Mouse (Mus musculus) neural tube, embryonic 11.5 days (tissue): ENCODE results near the gene P4hb. TPM values are rescaled to one million over a fixed set of nuclear protein-coding genes. Genes with fewer than 3 reads are reported as not detected.
"Not testable (repeated sequence)": the region's sequence is repeated elsewhere in the genome, so short reads cannot be mapped to it uniquely, and the experiment has no call there.

Experiments
- ATAC-seq: fragments of 200-750 bp; cut with Nextera tagmentation; 2 replicates; pipeline ENCODE4 v1.8.0; 2017; ENCODE audit warnings: moderate number of reproducible peaks, mild to moderate bottlenecking, moderate TSS enrichment, moderate library complexity; ENCODE audit not compliant: insufficient read depth, low FRiP score, low TSS enrichment
- DNase-seq: peaks from one replicate; pipeline ENCODE4 v3.0.0-alpha.2; 2015; ENCODE audit warnings: low spot score
- H3K27ac ChIP-seq: fragments of 300-500 bp; sonication (generic); 2 replicates; pipeline ENCODE4 v1.5.1; 2014; ENCODE audit warnings: low read depth, mild to moderate bottlenecking, low read length
- H3K27me3 ChIP-seq: fragments of 300-500 bp; sonication (generic); 2 replicates; pipeline ENCODE4 v1.6.1; 2014; ENCODE audit warnings: mild to moderate bottlenecking, low read length, mixed read lengths; ENCODE audit not compliant: control insufficient read depth, insufficient read depth
- H3K36me3 ChIP-seq: fragments of 300-500 bp; sonication (generic); 2 replicates; pipeline ENCODE4 v1.6.1; 2014; ENCODE audit warnings: mild to moderate bottlenecking, low read length, moderate library complexity, mixed read lengths; ENCODE audit not compliant: control insufficient read depth, insufficient read depth
- H3K4me1 ChIP-seq: fragments of 300-500 bp; sonication (generic); 2 replicates; pipeline ENCODE4 v1.6.1; 2014; ENCODE audit warnings: low read length, mixed read lengths; ENCODE audit not compliant: control insufficient read depth, insufficient read depth
- H3K4me2 ChIP-seq: fragments of 300-500 bp; sonication (generic); 2 replicates; pipeline ENCODE4 v1.6.1; 2014; ENCODE audit warnings: low read depth, mild to moderate bottlenecking, moderate library complexity
- H3K4me3 ChIP-seq: fragments of 300-500 bp; sonication (generic); 2 replicates; pipeline ENCODE4 v1.5.1; 2014; ENCODE audit warnings: low read depth, low read length
- H3K9ac ChIP-seq: fragments of 300-500 bp; sonication (generic); 2 replicates; pipeline ENCODE4 v1.6.1; 2014; ENCODE audit warnings: mild to moderate bottlenecking, low read length
- H3K9me3 ChIP-seq: fragments of 300-500 bp; sonication (generic); 2 replicates; pipeline ENCODE4 v1.6.1; 2016; ENCODE audit warnings: low read length; ENCODE audit not compliant: control insufficient read depth
- WGBS: fragments of 180-500 bp; shearing (Covaris S2); extraction: QIAGEN DNeasy Blood & Tissue Kit; methylation state at CpG from one replicate; pipeline ENCODE4 v1.1.7; 2014; 5-methylcytosine and 5-hydroxymethylcytosine counted together
- polyA plus RNA-seq: library from polyadenylated mRNA; unstranded; fragments of >200 nt; fragmentation: Nextera tagmentation; extraction: Ambion mirVana; gene quantifications from 2 replicates; pipeline ENCODE4 v1.2.1, GENCODE M21; 2014

P4hb gene
- polyA plus RNA-seq, 1 experiment from 2014 or later = 562 TPM

DNA sequence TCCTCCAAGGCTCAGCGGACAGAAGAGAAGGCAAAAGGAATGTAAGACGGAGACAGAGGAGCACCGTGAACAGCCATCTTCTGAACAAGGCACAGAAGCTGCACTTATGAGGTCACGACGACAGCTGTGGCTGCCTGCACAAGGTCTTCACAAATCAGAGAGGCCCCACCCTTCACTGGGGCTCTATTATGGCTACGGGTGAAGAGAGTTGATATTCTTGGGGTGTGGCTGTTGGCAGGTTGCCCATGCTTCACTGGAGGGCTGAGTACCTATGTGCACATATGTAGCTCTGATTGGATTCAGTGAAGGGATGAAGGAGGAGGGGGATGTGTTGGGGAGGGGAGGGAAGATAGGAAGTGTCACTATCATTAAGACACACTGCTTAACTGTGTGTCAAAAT lies 54.5 kb downstream of the P4hb start:
- no peaks in the 10 kb centered on the region for H3K36me3 ChIP-seq
- no peaks in the 10 kb centered on the region for H3K27me3 ChIP-seq
- no peak overlapping the region; the same call in 1 of the 2 replicates for H3K9ac ChIP-seq
- ATAC-seq = no peak
- H3K9me3 ChIP-seq = no peaks in the 10 kb centered on the region
- no peak overlapping the region for H3K27ac ChIP-seq
- WGBS = 81% methylated on average over 6 of the region's 6 CpGs
- H3K4me1 ChIP-seq = peaks cover 3% of the 10 kb centered on the region; the same call in 1 of the 2 replicates
- no peak for DNase-seq
- no peak overlapping the region for H3K4me3 ChIP-seq
- no peak overlapping the region for H3K4me2 ChIP-seq

DNA sequence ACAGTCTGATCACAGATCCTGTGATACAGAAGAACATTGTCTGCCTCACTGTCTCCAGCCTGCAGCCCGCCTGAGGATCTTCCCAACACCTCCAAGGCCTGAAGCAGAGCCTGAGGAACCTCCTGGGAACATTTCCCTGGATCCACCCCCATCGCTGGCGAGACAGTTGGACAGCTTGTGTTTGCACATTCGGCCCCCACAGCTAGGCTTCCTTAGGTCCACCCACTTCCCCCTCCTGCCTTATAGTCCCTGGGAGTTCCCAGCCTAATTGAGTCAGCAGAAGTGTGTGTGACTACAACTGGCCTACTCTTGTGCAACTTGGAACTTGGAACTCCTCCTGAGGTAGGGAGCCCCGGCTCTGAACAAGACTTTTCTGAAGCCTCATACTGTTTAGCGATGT lies 55.0 kb downstream of the P4hb start:
- Histone ChIP-seq H3K4me1 (peaks cover 3% of the 10 kb centered on the region; the same call in 1 of the 2 replicates), H3K4me3 (no peak overlapping the region), H3K4me2 (no peak overlapping the region), H3K9me3 (no peaks in the 10 kb centered on the region), H3K27me3 (no peaks in the 10 kb centered on the region), H3K27ac (no peak overlapping the region), H3K36me3 (no peaks in the 10 kb centered on the region), H3K9ac (no peak overlapping the region; the same call in 1 of the 2 replicates)
- WGBS = 67% methylated on average over 6 of the region's 6 CpGs
- DNase-seq = no peak
- ATAC-seq = no peak

DNA sequence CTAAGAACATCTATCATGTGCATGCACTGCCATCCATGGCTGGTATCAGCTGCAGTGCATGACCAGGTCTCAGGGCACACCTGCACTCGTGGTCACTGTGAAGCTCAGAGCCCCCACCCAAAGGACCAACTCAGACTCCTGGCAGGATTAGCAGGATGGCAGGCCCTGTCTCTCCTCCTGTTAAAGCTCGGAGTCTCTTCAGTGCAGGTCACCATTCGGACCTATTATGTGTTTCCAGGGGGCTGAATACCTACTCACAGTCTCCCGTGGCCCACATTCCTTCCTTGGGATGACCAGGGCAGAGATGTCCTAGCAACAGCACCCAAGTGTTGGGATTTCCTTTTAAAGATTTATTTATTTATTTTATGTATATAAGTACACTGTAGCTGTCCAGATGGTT lies 55.9 kb downstream of the P4hb start:
- Histone ChIP-seq H3K4me2 (no peak overlapping the region), H3K9ac (no peak overlapping the region), H3K36me3 (no peaks in the 10 kb centered on the region), H3K4me1 (peaks cover 3% of the 10 kb centered on the region; the same call in 1 of the 2 replicates), H3K27ac (no peak overlapping the region), H3K4me3 (no peak overlapping the region), H3K27me3 (no peaks in the 10 kb centered on the region), H3K9me3 (no peaks in the 10 kb centered on the region)
- WGBS = 84% methylated on average over 4 of the region's 4 CpGs
- ATAC-seq = no peak
- DNase-seq = no peak

DNA sequence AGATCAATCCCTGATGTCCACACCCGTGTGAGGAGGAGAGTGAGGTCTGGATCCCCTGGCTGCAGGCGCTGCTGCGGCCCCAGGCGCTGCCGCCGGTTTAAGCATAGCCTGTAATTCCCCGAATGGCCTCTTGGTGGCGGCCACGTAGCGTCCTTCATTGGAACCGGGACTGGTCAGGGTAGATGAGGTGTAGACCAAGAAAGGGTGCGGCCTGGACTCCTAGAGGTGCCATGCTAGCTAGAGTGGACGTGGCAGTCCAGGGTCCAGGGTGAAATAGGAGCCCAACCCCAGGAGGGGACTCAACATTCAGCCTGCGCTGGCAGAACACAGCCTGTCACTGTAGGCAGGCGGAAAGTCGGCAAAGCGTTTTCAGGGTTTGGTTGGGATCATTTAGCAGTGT lies 57.4 kb downstream of the P4hb start:
- no peaks in the 10 kb centered on the region for H3K9me3 ChIP-seq
- H3K27me3 ChIP-seq = no peaks in the 10 kb centered on the region
- H3K36me3 ChIP-seq = no peaks in the 10 kb centered on the region
- H3K4me1 ChIP-seq = peaks cover 5% of the 10 kb centered on the region; the same call in 1 of the 2 replicates
- 17% methylated on average over 17 of the region's 17 CpGs for WGBS
- ATAC-seq (no peak), DNase-seq (peak; percentile 86)
- no peak overlapping the region for H3K27ac ChIP-seq
- no peak overlapping the region for H3K9ac ChIP-seq
- no peak overlapping the region for H3K4me3 ChIP-seq
- H3K4me2 ChIP-seq = no peak overlapping the region

- H3K36me3 ChIP-seq, DNase-seq, H3K9ac ChIP-seq, ATAC-seq, H3K27me3 ChIP-seq, H3K27ac ChIP-seq, H3K4me3 ChIP-seq, H3K4me1 ChIP-seq, H3K4me2 ChIP-seq, H3K9me3 ChIP-seq: not testable (repeated sequence)
- WGBS = 90% methylated on average over 2 of the region's 2 CpGs
These were observed 58.8 kb downstream of the P4hb start for GRCm38 (mm10) chr11:120514262-120514661.

GRCm38 (mm10) chr11:120512790-120513453 lies 60.1 kb downstream of the P4hb start:
- no peak overlapping the region for H3K9ac ChIP-seq
- no peaks in the 10 kb centered on the region for H3K9me3 ChIP-seq
- no peaks in the 10 kb centered on the region for H3K27me3 ChIP-seq
- WGBS = 25% methylated on average over 6 of the region's 6 CpGs
- no peak overlapping the region for H3K4me2 ChIP-seq
- no peak overlapping the region for H3K27ac ChIP-seq
- no peak overlapping the region for H3K4me3 ChIP-seq
- no peaks in the 10 kb centered on the region for H3K36me3 ChIP-seq
- peak; percentile 38 for DNase-seq
- ATAC-seq = no peak
- peaks cover 5% of the 10 kb centered on the region; the same call in 1 of the 2 replicates for H3K4me1 ChIP-seq

DNA sequence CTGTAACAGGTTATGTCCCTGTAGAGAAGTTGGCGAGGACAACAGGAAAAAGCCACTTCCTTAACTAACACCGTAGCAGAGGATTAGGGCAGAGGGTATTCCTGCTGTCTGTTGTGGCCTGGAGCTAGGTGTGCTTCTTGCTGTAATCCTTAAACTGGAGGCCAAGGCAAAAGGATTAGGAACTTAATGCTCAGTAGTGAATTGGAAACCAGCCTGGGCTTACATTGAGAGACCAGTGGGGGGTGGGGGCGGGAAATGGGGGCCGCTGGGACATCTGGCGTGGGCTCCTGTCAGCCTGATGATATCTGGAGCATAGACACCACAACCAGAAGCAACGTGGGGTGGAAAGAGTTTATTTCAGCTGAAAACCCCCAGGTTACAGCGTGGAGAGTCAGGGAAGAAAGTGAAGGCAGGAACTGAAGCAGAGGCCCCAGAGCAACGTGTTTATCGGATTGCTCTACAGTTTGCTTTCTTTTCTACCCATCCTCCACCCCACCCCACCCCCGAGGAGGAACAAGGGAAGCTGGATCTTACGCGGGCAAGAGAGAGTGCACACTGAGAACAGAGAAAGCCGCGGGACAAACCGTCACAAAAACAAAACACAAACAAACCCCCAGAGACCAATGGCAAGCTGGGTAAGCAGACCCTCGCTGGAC lies 62.5 kb downstream of the P4hb start:
- peak overlapping the region; percentile 42; the same call in 1 of the 2 replicates for H3K9ac ChIP-seq

More for the DNA sequence above, 62.5 kb downstream of the P4hb start:
- Histone ChIP-seq H3K9me3 (no peaks in the 10 kb centered on the region), H3K36me3 (no peaks in the 10 kb centered on the region), H3K27ac (no peak overlapping the region), H3K4me1 (peaks cover 5% of the 10 kb centered on the region; the same call in 1 of the 2 replicates), H3K4me3 (0 out of 2 replicates have a peak overlapping the region, but pooled peaks have one; percentile 6), H3K27me3 (no peaks in the 10 kb centered on the region), H3K4me2 (peak overlapping the region; percentile 19; the same call in 1 of the 2 replicates)
- ATAC-seq (no peak), DNase-seq (peak; percentile 27)
- WGBS = 13% methylated on average over 16 of the region's 16 CpGs
